Mouse (Mus musculus) spleen, postnatal 14 days (tissue): ENCODE results near the gene Farsa.
"Not testable (repeated sequence)": the region's sequence is repeated elsewhere in the genome, so short reads cannot be mapped to it uniquely, and the experiment has no call there.

Source experiments
- DNase-seq, 2 experiments: peaks; one replicate each; pipeline ENCODE4 v3.0.0; 2021 to 2022; ENCODE audit warnings: low spot score in 2 of 2

Gene Farsa

DNA sequence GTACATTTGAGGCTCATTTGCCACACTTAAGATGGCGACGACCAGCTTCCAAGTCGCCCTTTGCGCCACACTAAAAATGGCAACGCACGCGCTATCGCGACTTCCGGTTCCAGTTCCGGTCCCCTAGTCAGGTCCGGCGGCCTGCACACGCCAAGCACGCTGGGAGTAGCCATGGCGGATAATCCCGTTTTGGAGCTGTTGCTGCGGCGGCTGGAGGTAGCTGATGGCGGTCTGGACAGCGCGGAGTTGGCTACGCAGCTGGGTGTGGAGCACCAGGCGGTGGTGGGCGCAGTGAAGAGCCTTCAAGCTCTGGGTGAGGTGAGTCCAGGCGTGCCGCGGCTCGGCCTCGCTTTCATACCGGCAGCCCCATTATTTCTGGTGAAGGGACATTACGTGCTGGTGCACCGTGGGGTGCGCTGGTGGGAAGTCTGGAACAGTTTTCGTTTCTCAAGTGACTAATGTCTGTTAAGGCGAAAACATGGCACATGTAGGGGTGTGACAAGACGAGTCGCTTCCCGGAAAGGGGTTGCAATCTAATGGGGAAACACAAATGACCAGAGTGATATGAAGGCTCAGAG lies at the start of gene Farsa:
Gene Farsa, plus strand, starts transcription at position 126 of the 578 bp plus-strand sequence.
- DNase-seq, result peak; percentile 82 to 90

DNA sequence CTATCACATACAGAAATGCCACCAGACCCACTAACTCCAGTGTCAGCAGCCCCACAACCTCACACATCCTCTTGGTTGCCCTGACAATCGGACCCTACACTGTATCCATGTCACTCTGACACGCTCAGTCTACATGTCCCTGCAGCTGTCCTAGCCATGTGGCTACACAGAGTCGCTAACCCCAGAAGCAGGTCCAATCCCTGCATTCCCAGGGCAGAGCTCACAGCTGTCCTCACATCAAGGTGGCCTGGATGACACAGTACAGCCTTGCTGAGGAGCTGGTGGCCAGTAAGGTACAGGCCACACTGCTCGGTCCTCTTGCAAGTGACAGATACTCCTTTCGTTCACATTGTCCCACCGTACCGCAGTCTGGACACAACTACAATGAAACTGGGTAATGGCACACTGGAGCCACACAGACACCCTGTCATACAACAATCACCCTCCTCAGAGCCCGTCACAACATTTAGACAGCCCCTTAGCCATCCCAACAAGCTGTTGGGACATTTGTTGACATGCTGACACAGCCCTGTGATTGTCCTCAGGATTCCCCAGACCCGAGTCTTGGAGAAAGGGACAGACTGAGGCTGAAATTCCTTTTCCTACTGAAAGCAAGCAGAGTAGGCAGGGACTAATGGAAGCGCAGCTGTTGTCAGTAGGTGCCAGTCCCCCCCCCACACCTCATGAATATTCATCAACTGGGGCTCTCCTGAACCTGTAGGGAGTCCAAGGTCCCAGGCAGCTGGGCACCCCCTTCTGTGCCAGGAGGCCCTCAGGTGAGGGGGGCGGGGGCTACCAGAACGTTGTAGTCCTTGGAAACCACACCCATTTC lies 47.5 kb upstream of the Farsa start:
- DNase-seq, result no peak

DNA sequence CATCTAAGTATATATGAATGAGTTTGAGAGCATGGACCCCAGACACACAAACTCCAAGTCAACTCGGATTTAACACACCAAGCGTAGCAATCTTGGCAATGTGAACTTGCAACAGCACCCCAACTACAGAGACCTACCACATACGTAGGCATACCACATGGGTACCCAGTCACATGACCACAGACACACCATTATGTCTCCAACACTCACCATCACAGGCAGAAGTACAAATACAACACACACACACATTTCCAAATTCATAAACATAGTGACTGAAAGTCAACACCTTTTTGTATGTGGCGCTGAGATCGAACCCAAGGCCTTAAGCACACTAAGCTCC lies 46.9 kb upstream of the Farsa start:
- no peak for DNase-seq

DNA sequence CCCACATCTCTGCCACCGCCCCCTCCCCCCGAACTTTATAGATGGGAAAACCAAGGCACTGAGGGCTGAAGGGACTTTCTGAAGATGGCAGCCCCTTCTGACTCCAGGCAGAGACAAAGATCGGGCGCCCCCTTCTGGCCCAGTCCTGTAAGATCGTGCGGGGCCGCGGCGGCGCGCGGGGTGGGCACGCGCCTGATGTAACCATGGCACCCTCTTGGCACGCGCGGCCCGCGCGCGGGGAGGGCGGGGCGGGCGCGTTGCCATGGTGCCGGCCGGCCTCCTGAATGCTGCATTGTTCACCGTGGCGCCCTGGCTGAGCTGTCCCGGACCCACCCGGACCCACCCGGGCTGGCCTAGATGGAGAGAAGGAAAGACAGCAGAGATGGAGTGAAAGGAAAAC lies 45.9 kb upstream of the Farsa start:
- DNase-seq, result peak; percentile 84 to 92

DNA sequence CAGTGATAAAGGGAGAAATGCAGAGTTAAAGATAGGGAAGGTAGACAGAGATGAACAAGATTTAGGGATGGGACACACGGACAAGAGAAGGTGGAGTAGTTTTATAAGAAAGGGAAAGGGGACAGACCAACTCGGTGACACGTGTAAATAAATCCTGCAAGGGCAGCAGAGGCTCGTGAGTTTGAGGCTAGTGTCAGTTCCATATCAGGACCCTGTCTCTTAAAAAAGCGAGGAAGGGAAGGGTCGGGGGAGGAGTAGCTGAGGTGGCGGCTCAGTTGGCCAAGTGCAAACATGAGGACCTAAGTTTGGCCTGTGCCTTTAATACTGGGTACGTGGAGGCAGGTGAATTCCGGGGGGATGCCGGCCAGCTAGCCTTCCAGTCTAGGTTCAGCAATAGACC lies 45.5 kb upstream of the Farsa start:
- DNase-seq, result no peak

DNA sequence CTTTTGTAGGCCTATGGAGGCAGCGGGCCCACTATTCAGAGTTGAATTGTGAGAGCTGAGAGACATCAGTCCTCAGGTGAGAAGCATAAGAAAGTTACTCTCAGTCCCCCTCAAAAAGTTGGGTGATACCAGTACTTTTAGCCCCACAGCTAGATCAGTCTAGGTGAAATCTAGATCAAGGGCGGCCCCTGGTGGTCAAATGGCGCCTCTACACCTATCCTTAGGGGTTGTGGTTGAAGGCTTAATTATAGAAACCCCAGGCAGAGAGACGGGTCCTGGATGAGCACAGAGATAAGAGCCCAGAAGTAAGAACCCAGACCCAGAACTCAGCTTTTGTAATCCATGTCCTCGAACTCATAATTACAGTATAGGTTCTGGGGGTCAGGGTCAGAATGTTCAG lies 43.7 kb upstream of the Farsa start:
- DNase-seq, result peak; percentile 72 to 85

DNA sequence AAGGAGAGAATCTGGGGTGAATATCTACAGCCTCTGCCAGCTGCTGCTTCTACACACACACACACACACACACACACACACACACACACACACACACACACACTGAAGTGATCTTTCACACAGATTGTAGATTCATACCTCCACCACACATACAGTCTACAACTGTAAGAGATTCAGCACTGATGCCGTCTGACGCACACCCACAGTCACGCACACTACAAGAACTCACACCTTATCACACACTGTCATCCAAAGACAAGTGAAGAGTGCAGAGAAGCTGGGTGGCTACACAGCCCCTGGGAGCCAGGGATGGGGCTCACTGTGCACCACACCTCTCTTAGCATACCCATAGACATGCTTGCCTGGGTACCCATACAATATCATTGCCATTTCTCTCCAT lies 43.0 kb upstream of the Farsa start:
- DNase-seq, result no peak

DNA sequence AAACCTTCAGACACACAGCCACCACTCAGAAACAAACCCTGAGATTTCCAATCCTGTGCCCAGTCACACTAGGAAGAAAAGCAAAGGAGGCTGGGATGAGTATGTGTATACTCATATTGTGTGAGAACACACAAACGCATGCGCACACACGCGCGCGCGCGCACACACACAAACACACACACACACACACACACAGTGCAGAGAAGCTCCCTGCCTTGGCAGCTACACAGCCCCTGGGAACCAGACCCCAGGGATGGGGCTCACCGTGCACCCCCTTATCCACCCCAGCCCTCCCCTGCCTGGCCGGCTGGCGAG lies 42.6 kb upstream of the Farsa start:
- no peak for DNase-seq

DNA sequence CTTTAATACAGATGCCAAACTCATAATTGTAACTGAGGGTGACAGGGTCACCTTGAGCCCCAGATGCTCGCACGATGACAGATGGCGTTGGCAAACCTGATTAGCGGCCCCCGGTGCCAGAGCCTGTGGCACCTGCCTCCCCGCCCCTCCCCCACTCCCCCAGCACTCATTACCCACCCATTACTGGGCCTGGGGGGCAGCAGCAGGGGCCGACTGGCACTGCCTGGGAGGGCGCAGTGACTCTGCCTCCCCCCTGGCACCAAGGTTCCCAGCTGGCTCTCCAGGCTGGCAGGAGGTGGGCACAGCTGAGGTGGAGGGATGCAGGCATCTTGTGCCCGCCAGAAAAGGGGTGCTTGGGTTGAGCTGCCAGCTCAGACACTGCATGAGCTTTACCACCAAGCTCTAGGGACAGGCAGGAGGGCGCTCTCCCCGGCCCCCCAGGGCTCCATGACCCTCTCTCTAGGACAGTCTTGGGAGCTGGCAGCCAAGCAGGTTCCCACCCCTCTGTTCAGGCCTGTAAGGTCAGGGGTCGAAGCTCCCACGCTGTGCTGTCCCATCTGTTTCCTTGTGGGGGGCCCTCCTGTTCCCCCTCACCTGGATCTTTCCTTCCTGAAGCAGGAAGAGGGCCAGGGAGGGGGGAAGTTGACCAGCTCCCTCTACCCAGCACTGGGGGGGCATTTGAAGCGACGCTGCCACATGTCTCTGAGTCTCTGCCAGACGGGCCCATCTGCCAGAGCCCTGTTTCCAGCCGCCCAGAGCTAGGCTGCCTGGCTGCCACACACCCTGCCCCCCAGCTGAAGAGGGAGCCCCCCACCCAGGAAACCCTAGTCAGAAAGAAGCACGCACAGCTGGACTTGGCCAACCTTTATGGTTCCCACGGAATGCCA lies 42.0 kb upstream of the Farsa start:
- DNase-seq, result no peak

DNA sequence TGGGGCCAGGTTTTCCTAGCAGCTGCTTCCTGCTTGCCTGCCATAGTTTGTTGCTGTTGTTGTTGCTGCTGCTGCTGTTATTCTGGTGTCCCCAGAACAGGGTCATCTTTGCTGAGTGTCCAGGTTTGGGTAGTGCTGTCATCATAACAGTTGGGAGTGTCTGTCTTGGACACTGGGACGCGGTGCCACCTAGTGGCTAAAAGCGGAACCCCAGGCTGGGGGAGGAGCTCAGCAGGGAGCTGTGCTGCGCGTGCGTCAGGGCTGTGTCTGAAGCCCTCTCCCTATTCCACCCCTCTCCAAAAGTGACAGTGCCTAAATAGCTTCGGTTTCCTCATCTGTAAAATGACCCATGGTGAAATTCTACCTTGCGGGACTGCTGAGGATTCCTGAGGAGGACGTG lies 41.2 kb upstream of the Farsa start:
- DNase-seq, result peak; percentile 94 to 98

DNA sequence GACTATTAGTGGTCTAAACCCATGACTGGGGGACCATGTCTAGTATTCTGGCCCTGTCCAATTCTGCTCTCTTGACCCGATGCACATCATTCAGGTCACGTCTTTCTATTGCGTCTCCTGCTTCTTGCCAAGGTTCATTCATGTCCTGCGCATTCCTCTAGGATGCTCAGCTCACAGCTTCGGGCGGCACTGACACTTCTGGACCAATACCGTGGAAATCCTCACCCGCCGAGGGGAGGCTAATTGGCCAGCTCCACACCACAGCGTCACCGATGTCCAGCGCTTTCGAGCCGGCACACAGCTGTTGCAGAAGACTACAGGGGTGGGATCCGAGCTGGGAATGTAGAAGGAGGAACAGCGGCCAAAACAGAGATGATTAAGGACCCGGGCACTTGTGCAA lies 40.7 kb upstream of the Farsa start:
- DNase-seq, result no peak

DNA sequence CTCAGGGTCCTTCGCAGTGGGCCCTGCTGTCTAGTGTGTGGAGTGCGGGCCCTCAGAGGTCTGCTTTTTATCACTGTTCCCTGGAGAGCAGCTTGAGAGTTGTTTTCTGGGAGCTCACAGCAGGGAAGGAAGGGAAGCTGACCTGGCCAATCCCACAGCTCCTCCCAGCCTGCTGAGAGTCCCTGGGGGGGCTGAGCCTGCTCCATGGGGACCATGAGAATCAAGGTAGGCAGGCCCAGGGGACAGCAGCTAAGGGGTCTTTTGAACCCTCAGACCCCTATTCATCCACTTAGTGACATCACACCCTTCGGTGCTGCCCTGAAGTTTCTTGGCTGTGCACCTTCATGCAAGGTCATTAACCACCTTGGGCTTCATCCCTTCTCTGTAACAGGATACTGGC lies 34.1 kb upstream of the Farsa start, which contains the start of gene Dand5:
Gene Dand5, minus strand, starts transcription at position 101 of the 400 bp plus-strand sequence.
- DNase-seq, result no peak

DNA sequence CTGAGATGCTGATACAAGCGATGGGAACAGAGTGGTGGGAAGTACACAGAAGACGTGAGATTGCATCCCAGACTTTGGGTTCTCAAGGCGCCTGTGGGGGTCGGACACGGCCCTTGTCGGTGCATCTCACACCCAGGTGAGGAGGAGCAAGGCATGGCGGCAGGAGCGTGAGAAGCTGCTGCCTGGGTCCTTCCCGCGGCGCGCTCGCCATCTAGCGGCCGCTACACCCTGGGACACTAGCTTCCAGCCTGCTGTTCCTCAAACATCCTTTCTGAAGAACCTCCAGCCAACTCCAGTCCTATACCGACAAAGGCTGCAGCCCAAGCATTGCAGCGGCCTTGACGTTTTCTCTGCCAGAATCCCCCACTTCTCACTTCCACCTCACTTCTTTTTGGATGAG lies 33.1 kb upstream of the Farsa start:
- peak in 1 of 2 experiments; percentile 44 for DNase-seq

DNA sequence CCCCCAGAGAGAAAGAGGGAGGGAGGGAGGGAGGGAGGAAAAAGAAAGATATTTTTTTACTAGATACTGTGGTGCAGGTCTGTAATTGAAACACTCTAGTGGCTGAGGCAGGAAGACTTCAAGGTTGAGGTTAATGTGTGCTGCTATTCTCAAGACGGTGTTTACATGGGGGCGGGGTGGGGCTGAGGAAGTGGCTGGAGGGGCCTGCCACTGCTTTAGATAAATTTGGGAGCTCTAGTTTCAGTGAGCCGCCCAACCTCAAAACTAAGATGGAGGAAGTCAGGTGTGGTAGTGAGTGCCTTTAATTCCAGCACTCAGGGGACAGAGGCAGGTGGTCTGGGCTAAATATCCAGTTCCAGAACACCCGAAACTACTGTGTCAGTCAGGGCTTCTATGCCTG lies 31.2 kb upstream of the Farsa start:
- DNase-seq, result no peak

DNA sequence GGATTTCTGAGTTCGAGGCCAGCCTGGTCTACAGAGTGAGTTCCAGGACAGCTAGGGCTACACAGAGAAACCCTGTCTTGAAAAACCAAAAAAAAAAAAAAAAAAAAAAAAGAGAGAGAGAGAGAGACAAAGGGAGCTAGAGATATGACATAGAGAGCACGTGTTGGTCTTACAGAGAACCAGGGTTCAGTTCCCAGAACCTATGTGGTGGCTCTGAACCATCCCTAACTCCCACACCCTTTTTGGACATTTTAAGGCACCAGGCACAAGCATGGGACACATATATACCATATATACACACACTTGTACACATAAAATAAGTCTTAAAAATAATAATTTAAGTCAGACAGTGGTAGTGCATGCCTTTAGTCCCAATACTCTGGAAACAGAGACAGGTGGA lies 30.3 kb upstream of the Farsa start:
- not testable (repeated sequence) for DNase-seq

DNA sequence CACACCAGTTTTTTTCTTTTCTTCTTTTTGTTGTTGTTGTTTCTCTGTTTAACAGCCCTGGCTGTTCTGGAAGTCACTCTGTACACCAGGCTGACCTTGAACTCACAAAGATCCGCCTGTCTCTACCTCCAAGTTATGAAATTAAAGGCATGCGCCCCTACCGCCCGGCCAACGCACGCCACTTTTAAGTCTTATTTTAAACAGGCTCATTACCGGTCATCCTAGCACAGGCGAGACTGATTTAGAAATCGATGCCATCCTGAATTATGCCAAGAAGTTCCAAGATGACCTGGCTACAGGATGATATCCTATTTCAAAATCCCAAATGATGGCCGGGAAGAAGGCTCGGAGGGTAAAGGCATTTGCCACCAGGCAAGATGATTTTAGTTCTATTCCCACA lies 25.3 kb upstream of the Farsa start, which contains the start of gene Gadd45gip1:
Gene Gadd45gip1, plus strand, starts transcription at position 33 of the 400 bp plus-strand sequence.
- peak; percentile 49 to 68 for DNase-seq

DNA sequence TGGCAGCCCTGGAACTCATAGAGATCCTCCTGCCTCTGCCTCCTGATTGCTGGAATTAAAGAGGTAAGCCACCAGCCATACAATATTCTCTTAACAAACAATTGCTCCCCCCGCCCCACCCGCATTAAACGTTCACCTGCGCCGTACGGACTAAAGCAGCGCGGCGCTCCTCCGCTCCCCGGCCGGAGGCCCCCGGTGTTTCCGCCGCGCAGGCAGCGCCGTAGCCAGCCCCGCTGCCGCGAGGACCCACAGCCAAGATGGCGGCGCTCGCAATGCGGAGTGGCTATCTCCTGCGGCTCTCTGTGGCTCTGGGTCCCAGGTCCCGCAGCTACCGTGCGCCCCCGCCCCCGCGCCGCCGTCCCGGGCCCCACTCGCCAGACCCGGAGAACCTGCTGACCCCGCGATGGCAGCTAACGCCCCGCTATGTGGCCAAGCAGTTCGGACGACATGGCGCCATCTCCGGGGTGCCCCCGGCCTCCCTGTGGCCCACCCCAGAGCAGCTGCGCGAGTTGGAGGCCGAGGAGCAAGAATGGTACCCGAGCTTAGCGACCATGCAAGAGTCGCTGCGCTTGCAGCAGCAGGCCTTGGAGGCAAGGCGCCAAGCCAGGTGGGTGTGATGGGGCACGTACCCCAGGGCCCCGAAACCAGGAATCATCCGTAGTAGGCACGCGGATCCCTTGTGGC lies 24.6 kb upstream of the Farsa start:
- DNase-seq, result peak; percentile 87 to 90

DNA sequence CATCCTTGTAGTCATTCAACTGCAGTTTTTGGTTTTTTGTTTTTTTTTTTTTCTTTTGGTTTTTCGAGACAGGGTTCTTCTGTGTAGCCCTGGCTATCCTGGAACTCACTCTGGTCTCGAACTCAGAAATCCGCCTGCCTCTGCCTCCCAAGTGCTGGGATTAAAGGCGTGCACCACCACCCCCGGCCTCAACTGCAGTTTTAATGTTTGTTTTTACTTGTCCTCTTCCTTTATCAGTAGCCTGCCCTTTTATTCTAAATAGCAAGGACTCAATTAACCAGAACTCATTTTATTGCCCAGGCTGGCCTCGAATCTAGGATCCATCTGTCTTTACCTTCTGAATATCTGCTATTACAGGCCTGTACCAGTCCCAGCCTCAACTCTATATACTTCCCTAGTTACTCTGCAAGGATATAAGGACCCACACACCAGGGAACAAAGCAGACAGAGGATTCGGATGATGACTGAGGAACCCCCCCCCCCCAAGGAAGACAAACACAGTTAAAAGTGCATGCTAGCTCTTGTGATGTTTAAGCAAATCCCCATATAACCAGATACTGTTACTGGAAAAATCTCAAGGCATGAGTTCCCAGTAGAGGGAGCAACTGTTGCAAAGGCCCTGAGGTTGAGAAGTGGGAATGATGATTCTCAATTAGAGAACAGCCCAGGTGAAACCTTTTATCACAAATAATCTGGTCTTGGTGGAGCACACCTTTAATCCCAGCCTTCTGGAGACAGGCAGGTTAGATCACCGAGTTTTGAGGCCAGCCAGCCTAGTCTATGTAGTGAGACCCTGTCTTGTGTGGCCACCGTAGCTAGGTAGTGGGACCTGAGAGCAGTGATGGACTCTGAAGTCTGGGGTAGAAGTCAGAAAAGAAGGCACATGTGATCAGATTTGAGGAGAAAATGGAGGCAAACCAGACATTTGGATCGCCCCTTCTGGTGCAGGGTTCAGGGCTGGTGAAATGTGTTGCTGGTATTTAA lies 23.7 kb upstream of the Farsa start:
- DNase-seq, result no peak

DNA sequence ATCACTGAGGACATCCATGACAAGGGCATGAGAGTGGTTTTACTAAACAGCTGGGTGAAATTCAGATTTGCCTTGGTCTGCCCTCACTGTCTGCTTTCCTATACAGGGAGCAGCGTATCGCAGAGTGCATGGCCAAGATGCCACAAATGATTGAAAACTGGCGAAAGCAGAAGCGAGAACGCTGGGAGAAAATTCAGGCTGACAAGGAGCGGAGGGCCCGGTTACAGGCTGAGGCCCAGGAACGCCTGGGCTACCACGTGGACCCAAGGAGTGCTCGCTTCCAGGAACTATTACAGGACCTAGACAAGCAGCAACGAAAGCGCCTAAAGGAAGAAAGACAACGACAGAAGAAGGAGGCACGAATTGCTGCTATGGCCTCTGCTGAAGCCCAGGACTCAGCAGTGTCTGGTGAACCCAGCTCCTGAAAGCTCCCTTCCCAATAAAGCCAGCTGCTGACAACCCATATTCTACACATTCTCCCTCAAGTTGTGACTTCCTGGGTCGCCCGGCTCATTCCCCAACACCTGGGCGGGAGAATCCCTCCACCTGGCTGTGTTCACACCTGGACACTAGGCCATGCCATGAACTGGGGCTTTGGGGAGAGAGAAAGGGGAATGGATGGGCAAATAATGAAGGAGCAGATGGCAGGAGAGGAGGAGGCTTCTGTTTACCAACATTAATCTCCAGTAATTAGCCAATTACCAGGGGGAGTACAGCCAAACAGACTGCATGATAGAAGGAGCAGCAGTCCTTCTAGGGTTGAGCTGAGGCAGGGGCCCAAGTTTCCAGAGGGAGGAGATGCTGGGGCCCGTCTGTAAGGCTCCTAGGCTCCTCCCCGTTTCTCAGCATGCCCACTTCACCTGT lies 22.6 kb upstream of the Farsa start:
- DNase-seq, result no peak
